Mouse (Mus musculus): ENCODE measurements at regions not wholly inside any gene's neighbourhood (a gene's known extent, or its start where the extent isn't known, plus 50 kb on each side); places are given as distances from the start of the nearest gene placed in this dataset.
A peak's percentile ranks its signal among the peaks of the same experiment; 100 is the strongest.
"Not testable (repeated sequence)": the region's sequence is repeated elsewhere in the genome, so short reads cannot be mapped to it uniquely, and the experiment has no call there.

- DNase-seq (ENCODE audit: low spot score), result no peak
Measured at GRCm38 (mm10) chr10:66641966-66642365, 454.0 kb upstream of the Jmjd1c start.

GRCm38 (mm10) chr10:66643160-66643559 lies 452.8 kb upstream of the Jmjd1c start:
- no peak for DNase-seq (ENCODE audit: low spot score)

GRCm38 (mm10) chr10:66657520-66657919 lies 438.4 kb upstream of the Jmjd1c start:
- no peak for DNase-seq (ENCODE audit: low spot score)

- no peak for DNase-seq (ENCODE audit: low spot score)
Measured at GRCm38 (mm10) chr10:66683160-66683559, 412.8 kb upstream of the Jmjd1c start.

- DNase-seq (ENCODE audit: low spot score), result not testable (repeated sequence)
Measured at GRCm38 (mm10) chr10:66689196-66689595, 406.7 kb upstream of the Jmjd1c start.

GRCm38 (mm10) chr10:66694549-66695285 lies 401.2 kb upstream of the Jmjd1c start:
- no peak for DNase-seq (ENCODE audit: low spot score)

GRCm38 (mm10) chr10:66714926-66715325 lies 381.0 kb upstream of the Jmjd1c start:
- not testable (repeated sequence) for DNase-seq (ENCODE audit: low spot score)

- DNase-seq (ENCODE audit: low spot score), result no peak
Measured at GRCm38 (mm10) chr10:66717909-66718308, 378.0 kb upstream of the Jmjd1c start.

- DNase-seq (ENCODE audit: low spot score), result no peak
Measured at GRCm38 (mm10) chr10:66719796-66720195, 376.1 kb upstream of the Jmjd1c start.

GRCm38 (mm10) chr10:66733631-66734030 lies 362.3 kb upstream of the Jmjd1c start:
- no peak for DNase-seq (ENCODE audit: low spot score)

GRCm38 (mm10) chr10:66734853-66735252 lies 361.1 kb upstream of the Jmjd1c start:
- peak; percentile 30 for DNase-seq (ENCODE audit: low spot score)

GRCm38 (mm10) chr10:66739017-66739416 lies 356.9 kb upstream of the Jmjd1c start:
- no peak for DNase-seq (ENCODE audit: low spot score)

- DNase-seq (ENCODE audit: low spot score), result peak; percentile 34
Measured at GRCm38 (mm10) chr10:66741819-66742218, 354.1 kb upstream of the Jmjd1c start.

GRCm38 (mm10) chr10:66743254-66743653 lies 352.7 kb upstream of the Jmjd1c start:
- no peak for DNase-seq (ENCODE audit: low spot score)

- DNase-seq (ENCODE audit: low spot score), result no peak
Measured at GRCm38 (mm10) chr10:66745871-66746270, 350.1 kb upstream of the Jmjd1c start.

- DNase-seq (ENCODE audit: low spot score), result no peak
Measured at GRCm38 (mm10) chr10:66752237-66752810, 343.6 kb upstream of the Jmjd1c start.

- no peak for DNase-seq (ENCODE audit: low spot score)
Measured at GRCm38 (mm10) chr10:66756866-66757265, 339.1 kb upstream of the Jmjd1c start.

GRCm38 (mm10) chr10:66770161-66771030 lies 325.5 kb upstream of the Jmjd1c start:
- no peak for DNase-seq (ENCODE audit: low spot score)

- no peak for DNase-seq (ENCODE audit: low spot score)
Measured at GRCm38 (mm10) chr10:66780335-66781170, 315.4 kb upstream of the Jmjd1c start.

GRCm38 (mm10) chr10:66781171-66781510 lies 314.8 kb upstream of the Jmjd1c start:
- no peak for DNase-seq (ENCODE audit: low spot score)

GRCm38 (mm10) chr10:66782025-66782424 lies 313.9 kb upstream of the Jmjd1c start:
- DNase-seq (ENCODE audit: low spot score), result no peak

- DNase-seq (ENCODE audit: low spot score), result no peak
Measured at GRCm38 (mm10) chr10:66787812-66788211, 308.1 kb upstream of the Jmjd1c start.
